Mouse (Mus musculus): Measurements from ENCODE around the gene Fsip1. TPM values are rescaled to one million over a fixed set of nuclear protein-coding genes. Genes with fewer than 3 reads are reported as not detected.

Fsip1 gene
- polyA plus RNA-seq, 1 experiment from 2014 or later, result 1.2 TPM

DNA sequence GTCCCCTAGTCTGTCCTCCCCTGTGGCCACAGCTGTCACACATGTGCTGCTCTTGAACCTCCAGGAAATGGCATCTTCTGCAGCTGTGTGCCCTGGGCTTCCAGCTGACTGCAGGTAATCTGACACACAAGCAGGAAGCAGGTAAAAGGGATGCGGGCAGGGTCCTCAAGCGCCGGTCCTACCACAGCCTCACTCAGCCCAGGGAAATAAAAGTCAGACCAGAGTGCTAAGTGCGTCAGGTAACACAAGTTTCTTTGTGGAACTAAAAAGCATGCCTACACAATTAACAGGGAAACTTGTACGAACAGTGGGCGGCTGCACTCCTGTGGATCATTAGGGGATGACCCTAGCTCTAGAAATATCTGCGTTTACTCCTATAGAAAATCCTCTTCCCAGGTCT is 20.6 kb downstream of the Fsip1 start:
- Histone ChIP-seq H3K27me3 (ENCODE audit: control insufficient read depth, insufficient read depth, low read length) (no peaks in the 10 kb centered on the region), H3K27ac (replicated peaks; ENCODE audit: low read depth, low read length) (no peak overlapping the region), H3K4me3 (ENCODE audit: low read depth, low read length) (no peak overlapping the region), H3K4me1 (ENCODE audit: control insufficient read depth, insufficient read depth, low read length) (peaks cover 6% of the 10 kb centered on the region), H3K9ac (ENCODE audit: low read length) (no peak overlapping the region), H3K9me3 (ENCODE audit: control insufficient read depth, low read length) (no peaks in the 10 kb centered on the region), H3K4me2 (ENCODE audit: low read depth, severe bottlenecking) (no peak overlapping the region), H3K36me3 (ENCODE audit: control insufficient read depth, insufficient read depth, low read length) (no peaks in the 10 kb centered on the region)
- WGBS, result 51% methylated on average over 7 of the region's 7 CpGs
- ATAC-seq (ENCODE audit: insufficient number of reproducible peaks, low FRiP score, low TSS enrichment, low read depth) (no peak), DNase-seq (ENCODE audit: low spot score) (peak; percentile 50)

DNA sequence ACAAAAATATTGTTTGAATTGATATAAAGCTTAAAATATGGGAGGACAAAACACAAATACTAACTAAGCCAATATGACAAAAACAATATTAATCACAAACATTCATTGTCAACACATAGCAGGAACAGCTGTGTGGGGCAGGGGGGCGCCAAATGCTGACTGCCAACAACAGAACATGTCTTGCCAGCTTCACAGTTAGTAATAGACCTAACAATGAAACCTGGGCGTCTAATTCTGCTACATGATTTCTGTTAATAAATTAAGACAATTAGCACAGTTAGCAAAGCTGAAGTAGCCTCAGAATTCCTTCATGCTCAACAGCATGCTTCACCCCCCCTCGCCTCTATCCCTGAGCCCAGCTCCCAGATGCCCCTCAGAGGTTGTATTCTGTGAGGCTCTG is 21.2 kb downstream of the Fsip1 start:
- ATAC-seq (ENCODE audit: insufficient number of reproducible peaks, low FRiP score, low TSS enrichment, low read depth) (no peak), DNase-seq (ENCODE audit: low spot score) (no peak)
- no peak overlapping the region for H3K9ac ChIP-seq (ENCODE audit: low read length)
- 71% methylated on average over 3 of the region's 3 CpGs for WGBS
- H3K36me3 ChIP-seq (ENCODE audit: control insufficient read depth, insufficient read depth, low read length), result no peaks in the 10 kb centered on the region
- no peak overlapping the region for H3K27ac ChIP-seq (replicated peaks; ENCODE audit: low read depth, low read length)
- no peaks in the 10 kb centered on the region for H3K9me3 ChIP-seq (ENCODE audit: control insufficient read depth, low read length)
- H3K4me2 ChIP-seq (ENCODE audit: low read depth, severe bottlenecking), result no peak overlapping the region
- no peak overlapping the region for H3K4me3 ChIP-seq (ENCODE audit: low read depth, low read length)
- no peaks in the 10 kb centered on the region for H3K27me3 ChIP-seq (ENCODE audit: control insufficient read depth, insufficient read depth, low read length)
- peaks cover 6% of the 10 kb centered on the region for H3K4me1 ChIP-seq (ENCODE audit: control insufficient read depth, insufficient read depth, low read length)

- Histone ChIP-seq H3K36me3 (ENCODE audit: control insufficient read depth, insufficient read depth, low read length) (no peaks in the 10 kb centered on the region), H3K4me1 (ENCODE audit: control insufficient read depth, insufficient read depth, low read length) (no peaks in the 10 kb centered on the region), H3K4me3 (ENCODE audit: low read depth, low read length) (no peak overlapping the region), H3K27ac (replicated peaks; ENCODE audit: low read depth, low read length) (no peak overlapping the region), H3K4me2 (ENCODE audit: low read depth, severe bottlenecking) (no peak overlapping the region), H3K9me3 (ENCODE audit: control insufficient read depth, low read length) (no peaks in the 10 kb centered on the region), H3K27me3 (ENCODE audit: control insufficient read depth, insufficient read depth, low read length) (no peaks in the 10 kb centered on the region), H3K9ac (ENCODE audit: low read length) (no peak overlapping the region)
- no peak for ATAC-seq (ENCODE audit: insufficient number of reproducible peaks, low FRiP score, low TSS enrichment, low read depth)
- 40% methylated on average over 3 of the region's 3 CpGs for WGBS
- DNase-seq (ENCODE audit: low spot score), result no peak
Measured at GRCm38 (mm10) chr2:118230544-118230943, 26.2 kb downstream of the Fsip1 start.

DNA sequence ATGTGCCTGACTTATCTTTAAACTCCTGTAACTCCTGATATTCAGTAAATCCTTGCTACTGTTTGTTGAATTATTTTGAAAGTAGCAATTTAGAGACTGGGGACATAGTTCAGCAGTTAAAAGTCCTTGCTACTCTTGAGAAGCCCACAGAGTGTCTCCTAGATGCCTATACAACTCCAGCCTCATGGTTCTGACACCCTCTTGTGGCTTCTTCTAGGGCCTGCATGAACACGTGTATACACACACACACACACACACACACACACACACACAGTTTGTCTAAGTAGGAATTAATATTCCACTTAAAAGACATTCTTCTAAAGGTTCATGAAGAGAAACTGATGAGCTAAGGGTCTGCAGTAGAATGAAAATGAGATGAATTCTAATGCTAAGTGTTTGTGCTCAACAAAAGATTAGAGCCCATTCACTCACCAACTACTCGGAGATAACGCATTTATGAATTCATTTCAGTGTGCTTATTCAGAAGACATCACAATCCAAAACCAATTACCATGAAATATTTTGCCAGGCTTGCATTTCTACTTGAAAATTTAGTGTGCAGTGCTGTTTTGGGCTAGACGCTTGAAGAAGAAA is 28.2 kb downstream of the Fsip1 start:
- Histone ChIP-seq H3K4me2 (ENCODE audit: low read depth, severe bottlenecking) (no peak overlapping the region), H3K4me3 (ENCODE audit: low read depth, low read length) (no peak overlapping the region), H3K4me1 (ENCODE audit: control insufficient read depth, insufficient read depth, low read length) (no peaks in the 10 kb centered on the region), H3K27me3 (ENCODE audit: control insufficient read depth, insufficient read depth, low read length) (no peaks in the 10 kb centered on the region), H3K36me3 (ENCODE audit: control insufficient read depth, insufficient read depth, low read length) (no peaks in the 10 kb centered on the region), H3K9me3 (ENCODE audit: control insufficient read depth, low read length) (no peaks in the 10 kb centered on the region), H3K27ac (replicated peaks; ENCODE audit: low read depth, low read length) (no peak overlapping the region), H3K9ac (ENCODE audit: low read length) (no peak overlapping the region)
- ATAC-seq (ENCODE audit: insufficient number of reproducible peaks, low FRiP score, low TSS enrichment, low read depth) (no peak), DNase-seq (ENCODE audit: low spot score) (no peak)
- WGBS, result 95% methylated on average over 4 of the region's 4 CpGs

- Histone ChIP-seq H3K27ac (replicated peaks; ENCODE audit: low read depth, low read length) (no peak overlapping the region), H3K4me2 (ENCODE audit: low read depth, severe bottlenecking) (no peak overlapping the region), H3K9me3 (ENCODE audit: control insufficient read depth, low read length) (no peaks in the 10 kb centered on the region), H3K9ac (ENCODE audit: low read length) (no peak overlapping the region), H3K4me1 (ENCODE audit: control insufficient read depth, insufficient read depth, low read length) (no peaks in the 10 kb centered on the region), H3K27me3 (ENCODE audit: control insufficient read depth, insufficient read depth, low read length) (no peaks in the 10 kb centered on the region), H3K4me3 (ENCODE audit: low read depth, low read length) (no peak overlapping the region), H3K36me3 (ENCODE audit: control insufficient read depth, insufficient read depth, low read length) (no peaks in the 10 kb centered on the region)
- 79% methylated on average over 10 of the region's 10 CpGs for WGBS
- DNase-seq (ENCODE audit: low spot score) (no peak), ATAC-seq (ENCODE audit: insufficient number of reproducible peaks, low FRiP score, low TSS enrichment, low read depth) (no peak)
Measured at GRCm38 (mm10) chr2:118225316-118226041, 31.3 kb downstream of the Fsip1 start.

- Histone ChIP-seq H3K4me3 (ENCODE audit: low read depth, low read length) (no peak overlapping the region), H3K4me2 (ENCODE audit: low read depth, severe bottlenecking) (no peak overlapping the region), H3K27ac (replicated peaks; ENCODE audit: low read depth, low read length) (no peak overlapping the region), H3K4me1 (ENCODE audit: control insufficient read depth, insufficient read depth, low read length) (no peaks in the 10 kb centered on the region), H3K36me3 (ENCODE audit: control insufficient read depth, insufficient read depth, low read length) (no peaks in the 10 kb centered on the region), H3K9ac (ENCODE audit: low read length) (no peak overlapping the region), H3K9me3 (ENCODE audit: control insufficient read depth, low read length) (no peaks in the 10 kb centered on the region), H3K27me3 (ENCODE audit: control insufficient read depth, insufficient read depth, low read length) (no peaks in the 10 kb centered on the region)
- ATAC-seq (ENCODE audit: insufficient number of reproducible peaks, low FRiP score, low TSS enrichment, low read depth) (no peak), DNase-seq (ENCODE audit: low spot score) (no peak)
- WGBS, result 80% methylated on average over 4 of the region's 4 CpGs
Measured at GRCm38 (mm10) chr2:118217993-118218595, 38.7 kb downstream of the Fsip1 start.

DNA sequence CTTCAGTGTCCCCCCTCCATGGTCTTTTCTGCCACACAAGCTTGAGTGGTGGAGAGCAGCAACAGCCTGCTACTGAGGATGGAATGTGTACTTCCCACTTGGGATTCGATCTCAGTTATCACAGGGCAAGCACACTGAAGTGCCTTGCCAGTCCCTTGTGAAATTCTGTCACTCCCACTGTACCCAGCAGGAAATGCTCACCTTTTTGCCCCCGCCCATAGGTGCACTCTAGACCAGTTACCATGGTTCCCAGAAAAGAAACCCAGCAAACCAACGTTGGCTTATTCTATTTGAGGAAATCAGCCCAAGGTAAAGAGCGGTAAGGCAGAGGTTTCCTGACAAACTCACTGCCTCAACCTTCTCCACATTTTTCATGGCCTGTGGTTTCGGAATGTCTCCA is 47.1 kb downstream of the Fsip1 start:
- WGBS, result 84% methylated on average over 5 of the region's 5 CpGs

DNA sequence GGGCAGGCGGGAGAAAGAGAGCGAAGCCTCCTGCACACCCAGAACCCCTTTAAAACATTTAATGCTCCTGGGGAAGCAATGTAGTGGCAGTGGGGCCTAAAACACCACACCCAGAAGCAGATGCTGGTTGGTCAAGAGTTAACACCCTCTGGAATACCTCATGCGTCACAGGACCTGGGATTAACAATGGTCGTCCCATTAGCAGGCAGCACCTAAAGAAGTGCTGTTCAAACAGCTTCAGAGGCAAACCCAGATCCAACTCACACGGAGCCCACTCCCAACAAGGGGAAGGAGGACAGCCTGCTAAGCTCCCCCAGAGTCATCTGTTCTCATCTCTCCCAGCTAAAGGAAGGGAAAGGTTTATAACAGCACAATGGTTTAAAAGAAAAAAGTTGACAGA is 48.1 kb downstream of the Fsip1 start:
- Histone ChIP-seq H3K9ac (ENCODE audit: low read length) (no peak overlapping the region), H3K4me2 (ENCODE audit: low read depth, severe bottlenecking) (no peak overlapping the region), H3K27me3 (ENCODE audit: control insufficient read depth, insufficient read depth, low read length) (no peaks in the 10 kb centered on the region), H3K27ac (replicated peaks; ENCODE audit: low read depth, low read length) (no peak overlapping the region), H3K36me3 (ENCODE audit: control insufficient read depth, insufficient read depth, low read length) (no peaks in the 10 kb centered on the region), H3K4me1 (ENCODE audit: control insufficient read depth, insufficient read depth, low read length) (0 out of 2 replicates have a peak, but pooled peaks cover 4% of the 10 kb centered on the region), H3K9me3 (ENCODE audit: control insufficient read depth, low read length) (no peaks in the 10 kb centered on the region), H3K4me3 (ENCODE audit: low read depth, low read length) (no peak overlapping the region)
- DNase-seq (ENCODE audit: low spot score), result no peak
- 22% methylated on average over 5 of the region's 5 CpGs for WGBS
- no peak for ATAC-seq (ENCODE audit: insufficient number of reproducible peaks, low FRiP score, low TSS enrichment, low read depth)

More for the DNA sequence above, 47.1 kb downstream of the Fsip1 start:
- ATAC-seq (ENCODE audit: insufficient number of reproducible peaks, low FRiP score, low TSS enrichment, low read depth) (no peak), DNase-seq (ENCODE audit: low spot score) (no peak)
- Histone ChIP-seq H3K36me3 (ENCODE audit: control insufficient read depth, insufficient read depth, low read length) (no peaks in the 10 kb centered on the region), H3K4me1 (ENCODE audit: control insufficient read depth, insufficient read depth, low read length) (no peaks in the 10 kb centered on the region), H3K4me2 (ENCODE audit: low read depth, severe bottlenecking) (no peak overlapping the region), H3K27ac (replicated peaks; ENCODE audit: low read depth, low read length) (no peak overlapping the region), H3K4me3 (ENCODE audit: low read depth, low read length) (no peak overlapping the region), H3K9me3 (ENCODE audit: control insufficient read depth, low read length) (no peaks in the 10 kb centered on the region), H3K27me3 (ENCODE audit: control insufficient read depth, insufficient read depth, low read length) (no peaks in the 10 kb centered on the region), H3K9ac (ENCODE audit: low read length) (no peak overlapping the region)
